Mouse (Mus musculus): ENCODE measurements around the gene Dnhd1. TPM values are rescaled to one million over a fixed set of nuclear protein-coding genes. Genes with fewer than 3 reads are reported as not detected.
A peak's percentile ranks its signal among the peaks of the same experiment; 100 is the strongest.
"Not testable (repeated sequence)": the region's sequence is repeated elsewhere in the genome, so short reads cannot be mapped to it uniquely, and the experiment has no call there.

Gene Dnhd1
- polyA plus RNA-seq, 1 experiment from 2014 or later: 2.9 TPM

DNA sequence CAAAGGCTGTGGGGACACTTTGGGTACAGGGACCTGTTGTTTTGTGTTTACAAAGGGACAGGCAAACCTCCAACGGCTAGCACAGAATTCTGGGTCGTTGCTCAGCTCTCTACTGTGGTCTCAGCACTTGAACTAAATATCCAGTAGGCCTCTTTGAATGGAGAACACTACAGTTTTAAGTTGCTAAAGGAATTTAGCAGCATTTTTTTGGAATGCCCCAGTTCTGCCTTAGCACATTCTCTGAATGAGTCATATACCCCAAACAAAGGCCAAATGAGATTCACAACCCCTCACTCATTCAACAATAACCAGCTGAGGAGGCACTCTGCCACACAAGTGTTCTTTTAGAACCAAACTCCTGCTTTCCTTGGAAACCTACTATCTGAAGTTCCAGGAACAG lies 71.3 kb downstream of the Dnhd1 start:
- POLR2A ChIA-PET: no interaction called here
- ATAC-seq (no peak), DNase-seq (ENCODE audit: low read depth, low spot score) (no peak)
- in situ Hi-C loops (cut with MboI; ENCODE audit: low pct_unique_long_range_greater_than_20kb): loop anchor here (25.0 kb wide), 1 partner anchor 1315 kb away; the partner anchor contains the start of gene Olfr713
- TF ChIP-seq CTCF (IDR thresholded peaks at IDR 0.05): no peak
- H3K27me3 ChIP-seq: no peaks in the 10 kb centered on the region
- CTCF ChIA-PET: interaction anchor here (0.9 to 1.8 kb wide), 4 partner anchors 10 to 95 kb away, joined by 3 to 4 read pairs (median 4); partner anchors contain the start of gene Taf10

GRCm38 (mm10) chr7:105726144-105726979 lies 75.7 kb downstream of the Dnhd1 start:
- DNase-seq (ENCODE audit: low read depth, low spot score): no peak
- H3K27me3 ChIP-seq: no peaks in the 10 kb centered on the region
- ChIA-PET POLR2A (interaction anchor here (1.3 kb wide), 1 partner anchor 9 kb away, joined by 5 read pairs; no protein-coding TSS in a partner anchor), CTCF (interaction anchor here (1.0 to 2.0 kb wide), 8 partner anchors 9 to 93 kb away, joined by 3 to 13 read pairs (median 6); partner anchors contain the start of gene Taf10)
- in situ Hi-C loops (cut with MboI; ENCODE audit: low pct_unique_long_range_greater_than_20kb): no loop called here
- TF ChIP-seq CTCF (IDR thresholded peaks at IDR 0.05): peak; percentile 86
- peak; percentile 99 for ATAC-seq

DNA sequence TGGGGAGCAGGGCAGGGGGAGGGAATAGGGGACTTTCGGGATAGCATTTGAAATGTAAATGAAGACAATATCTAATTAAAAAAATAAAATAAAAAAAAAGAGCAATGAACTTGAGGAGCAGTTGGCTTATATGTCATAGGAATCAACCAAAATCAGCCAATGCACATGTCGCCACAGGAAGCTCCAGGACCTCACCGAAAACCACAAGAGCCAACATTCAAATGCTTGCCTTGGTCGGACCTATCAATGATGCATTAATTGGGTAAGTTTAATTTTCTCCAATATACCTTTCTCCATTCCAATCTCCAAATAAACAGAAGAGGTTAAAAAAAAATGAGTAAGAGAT lies 76.3 kb downstream of the Dnhd1 start:
- POLR2A ChIA-PET: interaction anchor here (1.3 kb wide), 1 partner anchor 9 kb away, joined by 5 read pairs; no protein-coding TSS in a partner anchor
- no peak for DNase-seq (ENCODE audit: low read depth, low spot score)
- CTCF ChIA-PET: interaction anchor here (1.0 to 2.0 kb wide), 8 partner anchors 8 to 92 kb away, joined by 3 to 13 read pairs (median 6); partner anchors contain the start of gene Taf10
- in situ Hi-C loops (cut with MboI; ENCODE audit: low pct_unique_long_range_greater_than_20kb): no loop called here
- H3K27me3 ChIP-seq: no peaks in the 10 kb centered on the region
- no peak for TF ChIP-seq CTCF (IDR thresholded peaks at IDR 0.05)
- ATAC-seq: no peak

- POLR2A ChIA-PET: no interaction called here
- CTCF ChIA-PET: no interaction called here
- in situ Hi-C loops (cut with MboI; ENCODE audit: low pct_unique_long_range_greater_than_20kb): no loop called here
- TF ChIP-seq CTCF (IDR thresholded peaks at IDR 0.05): no peak
- H3K27me3 ChIP-seq: no peaks in the 10 kb centered on the region
- ATAC-seq (no peak), DNase-seq (ENCODE audit: low read depth, low spot score) (no peak)
These were observed 78.2 kb downstream of the Dnhd1 start for GRCm38 (mm10) chr7:105728701-105729428.

DNA sequence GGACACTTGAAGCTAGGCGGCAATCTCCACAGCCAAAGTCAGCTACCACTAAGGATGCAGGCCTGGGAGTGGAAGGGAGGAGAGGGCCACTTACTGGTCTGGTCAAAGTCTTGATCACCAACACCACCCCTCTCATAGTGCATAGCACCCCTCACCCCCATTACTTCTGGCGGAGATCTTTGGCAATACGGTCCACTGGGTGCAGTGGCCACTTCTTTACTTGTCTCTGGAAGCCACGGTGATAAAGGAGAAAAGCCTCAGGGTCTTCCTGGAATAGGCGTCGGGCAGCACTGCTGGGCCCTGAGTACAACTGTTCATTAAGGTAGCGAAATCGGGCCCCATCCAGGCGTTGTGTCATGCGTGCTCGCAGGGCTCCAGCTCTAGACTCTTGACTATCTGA lies 83.2 kb downstream of the Dnhd1 start:
- DNase-seq (ENCODE audit: low read depth, low spot score): no peak

DNA sequence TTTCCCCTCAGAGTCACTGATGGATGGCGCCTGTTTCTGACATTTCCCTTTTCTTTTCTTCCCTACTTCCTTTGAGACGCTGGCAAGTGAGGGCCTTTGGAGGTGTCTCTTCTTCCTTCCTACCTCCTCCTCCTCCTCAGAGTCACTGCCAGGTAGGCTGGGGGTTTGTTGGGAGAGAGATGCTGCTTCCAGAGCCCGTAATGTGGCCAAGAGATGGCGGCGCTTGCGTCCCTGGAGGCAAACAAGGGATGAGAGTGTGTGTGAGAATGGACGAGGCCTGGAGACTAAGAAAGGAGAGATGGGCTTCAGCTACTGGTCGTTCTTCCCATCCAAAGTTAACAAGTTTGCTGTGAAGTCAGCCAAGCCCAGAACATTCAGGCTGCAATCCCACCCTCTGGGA lies 84.2 kb downstream of the Dnhd1 start:
- no peaks in the 10 kb centered on the region for H3K27me3 ChIP-seq
- no peak for ATAC-seq
- CTCF ChIA-PET: interaction anchor here (1.2 to 2.1 kb wide), 2 partner anchors 8 to 15 kb away, joined by 3 to 9 read pairs; no protein-coding TSS in a partner anchor
- POLR2A ChIA-PET: no interaction called here
- DNase-seq (ENCODE audit: low read depth, low spot score): no peak
- no peak for TF ChIP-seq CTCF (IDR thresholded peaks at IDR 0.05)
- in situ Hi-C loops (cut with MboI; ENCODE audit: low pct_unique_long_range_greater_than_20kb): loop anchor here (5.0 to 10.0 kb wide), 3 partner anchors 93 to 340 kb away; partner anchors contain the start of genes Arfip2, Gm45799, Smpd1 and Timm10b

More for the DNA sequence above, 83.2 kb downstream of the Dnhd1 start:
- TF ChIP-seq CTCF (IDR thresholded peaks at IDR 0.05): no peak
- ATAC-seq: no peak
- H3K27me3 ChIP-seq: no peaks in the 10 kb centered on the region
- CTCF ChIA-PET: interaction anchor here (1.0 kb wide), 1 partner anchor 74 kb away, joined by 3 read pairs; no protein-coding TSS in a partner anchor
- in situ Hi-C loops (cut with MboI; ENCODE audit: low pct_unique_long_range_greater_than_20kb): loop anchor here (10.0 kb wide), 2 partner anchors 179 to 339 kb away; partner anchors contain the start of gene Smpd1
- POLR2A ChIA-PET: no interaction called here

GRCm38 (mm10) chr7:105735464-105735863 lies 84.8 kb downstream of the Dnhd1 start:
- in situ Hi-C loops (cut with MboI; ENCODE audit: low pct_unique_long_range_greater_than_20kb): loop anchor here (5.0 to 10.0 kb wide), 3 partner anchors 93 to 341 kb away; partner anchors contain the start of genes Arfip2, Gm45799, Smpd1 and Timm10b
- not testable (repeated sequence) for ATAC-seq; DNase-seq (ENCODE audit: low read depth, low spot score); H3K27me3 ChIP-seq
- CTCF ChIA-PET: interaction anchor here (0.8 to 2.1 kb wide), 3 partner anchors 9 to 72 kb away, joined by 3 to 9 read pairs (median 3); no protein-coding TSS in a partner anchor
- POLR2A ChIA-PET: interaction anchor here (0.9 to 1.1 kb wide), 2 partner anchors 9 to 75 kb away, joined by 3 to 5 read pairs; partner anchors contain the start of gene Mrpl17

DNA sequence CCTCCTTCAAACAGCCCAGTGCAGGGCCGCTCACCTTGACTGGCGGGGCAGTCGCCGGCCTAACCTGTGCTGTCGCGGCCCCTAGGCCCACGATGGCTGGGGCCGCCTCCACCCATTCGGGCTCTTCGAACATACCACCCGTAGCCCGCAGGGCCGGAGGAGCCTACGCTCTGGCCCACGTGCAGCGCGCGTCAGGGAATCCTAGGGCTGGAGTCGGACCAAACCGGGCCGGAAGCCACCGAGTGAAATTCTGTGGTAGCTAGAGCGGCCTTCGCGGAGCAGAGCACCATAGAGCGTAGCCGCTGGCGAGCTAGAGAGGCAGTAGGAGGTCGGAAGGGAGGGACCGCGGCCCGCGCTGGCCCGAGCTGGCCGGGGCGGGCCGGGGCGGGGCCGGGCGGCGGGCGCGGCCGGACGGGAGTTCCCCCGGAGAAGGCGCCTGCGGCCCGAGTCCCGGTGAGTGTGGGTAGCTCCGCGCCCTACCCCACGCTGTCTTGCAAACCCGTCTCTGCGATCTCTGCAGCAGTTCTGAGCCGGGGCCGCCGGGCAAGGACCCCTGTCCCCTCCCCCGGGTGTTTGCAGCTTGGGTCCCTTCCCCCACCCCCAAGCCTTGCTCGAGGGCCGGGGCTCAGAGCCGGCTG lies 85.8 kb downstream of the Dnhd1 start, which contains the start of gene Ilk:
Ilk (plus strand) TSS at position 329 of the 638 bp plus-strand sequence.
- ChIA-PET CTCF (interaction anchor here (0.8 to 2.1 kb wide), 3 partner anchors 10 to 202 kb away, joined by 3 to 9 read pairs (median 3); no protein-coding TSS in a partner anchor), POLR2A (interaction anchor here (1.1 kb wide), 1 partner anchor 74 kb away, joined by 3 read pairs; the partner anchor contains the start of gene Mrpl17)
- DNase-seq (ENCODE audit: low read depth, low spot score) (peak; percentile 69), ATAC-seq (peak; percentile 78)
- TF ChIP-seq CTCF (IDR thresholded peaks at IDR 0.05): no peak
- no peaks in the 10 kb centered on the region for H3K27me3 ChIP-seq
- in situ Hi-C loops (cut with MboI; ENCODE audit: low pct_unique_long_range_greater_than_20kb): loop anchor here (5.0 to 10.0 kb wide), 3 partner anchors 94 to 342 kb away; partner anchors contain the start of genes Arfip2, Gm45799, Smpd1 and Timm10b

DNA sequence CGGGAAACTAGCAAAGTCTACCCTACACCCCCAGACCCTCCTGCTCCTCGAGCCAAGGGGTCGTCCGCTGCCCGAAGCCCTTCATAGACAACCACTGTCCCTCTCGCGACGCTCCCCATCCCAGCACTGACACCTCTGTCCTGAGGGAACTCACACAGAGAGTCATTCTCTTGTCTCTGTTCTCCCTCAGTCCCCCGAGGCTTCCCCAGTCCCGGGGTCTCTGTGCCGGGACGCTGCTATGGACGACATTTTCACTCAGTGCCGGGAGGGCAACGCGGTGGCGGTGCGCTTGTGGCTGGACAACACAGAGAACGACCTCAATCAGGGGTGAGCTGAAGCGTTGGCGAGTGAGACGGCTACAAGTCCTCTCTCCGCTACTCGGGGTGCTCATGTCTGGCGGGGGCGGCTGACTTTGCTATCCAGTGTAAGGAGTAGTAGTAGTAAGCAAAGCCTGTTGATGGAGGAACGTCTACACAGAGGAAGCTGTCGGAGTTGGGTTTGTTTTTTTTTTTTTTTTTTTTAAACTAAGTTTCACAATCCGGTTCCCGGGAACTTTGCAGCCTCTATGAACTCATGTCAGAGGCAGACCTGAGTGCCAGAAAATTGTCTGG lies 86.4 kb downstream of the Dnhd1 start, which contains the start of gene Rrp8:
Rrp8 (minus strand) TSS at position 475 of the 611 bp plus-strand sequence.
- POLR2A ChIA-PET: interaction anchor here (0.7 to 1.6 kb wide), 2 partner anchors 71 to 75 kb away, joined by 4 to 7 read pairs; no protein-coding TSS in a partner anchor
- DNase-seq (ENCODE audit: low read depth, low spot score): no peak
- ATAC-seq: peak; percentile 24
- TF ChIP-seq CTCF (IDR thresholded peaks at IDR 0.05): no peak
- in situ Hi-C loops (cut with MboI; ENCODE audit: low pct_unique_long_range_greater_than_20kb): loop anchor here (5.0 to 10.0 kb wide), 3 partner anchors 95 to 342 kb away; partner anchors contain the start of genes Arfip2, Gm45799, Smpd1 and Timm10b
- CTCF ChIA-PET: interaction anchor here (0.7 to 1.0 kb wide), 2 partner anchors 15 to 203 kb away, joined by 3 read pairs; partner anchors contain the start of gene Tpp1
- H3K27me3 ChIP-seq: no peaks in the 10 kb centered on the region

Data from Patski (cell line).